Mouse (Mus musculus) heart, postnatal 0 days (tissue): ENCODE data around the gene Bcor. TPM values are rescaled to one million over a fixed set of nuclear protein-coding genes. Genes with fewer than 3 reads are reported as not detected.

ENCODE experiments used
- ATAC-seq: fragments of 200-750 bp; cut with Nextera tagmentation; 2 replicates; pipeline ENCODE4 v1.8.0; 2017; ENCODE audit warnings: low read depth, moderate number of reproducible peaks, moderate library complexity; ENCODE audit not compliant: insufficient read depth
- DNase-seq: peaks from one replicate; pipeline ENCODE4 v3.0.0-alpha.2; 2016; ENCODE audit warnings: low spot score
- H3K27ac ChIP-seq: fragments of 300-500 bp; sonication (generic); 2 replicates; pipeline ENCODE4 v1.5.1; 2014; ENCODE audit warnings: low read depth, mild to moderate bottlenecking
- H3K27me3 ChIP-seq: fragments of 300-500 bp; sonication (generic); 2 replicates; pipeline ENCODE4 v1.6.1; 2014; ENCODE audit warnings: low read length, mixed read lengths; ENCODE audit not compliant: control insufficient read depth, insufficient read depth
- H3K36me3 ChIP-seq: fragments of 300-500 bp; sonication (generic); replicated peaks from 2 replicates; pipeline ENCODE4 v1.6.1; 2014; ENCODE audit warnings: low read length, mixed read lengths; ENCODE audit not compliant: control insufficient read depth, insufficient read depth
- H3K4me1 ChIP-seq: fragments of 300-500 bp; sonication (generic); 2 replicates; pipeline ENCODE4 v1.6.1; 2014; ENCODE audit warnings: antibody characterized with exemption; ENCODE audit not compliant: control insufficient read depth, insufficient read depth
- H3K4me2 ChIP-seq: fragments of 300-500 bp; sonication (generic); 2 replicates; pipeline ENCODE4 v1.6.1; 2014; ENCODE audit warnings: low read depth, mild to moderate bottlenecking, low read length, moderate library complexity
- H3K4me3 ChIP-seq: fragments of 300-500 bp; sonication (generic); 2 replicates; pipeline ENCODE4 v1.5.1; 2014; ENCODE audit warnings: low read depth, low read length
- H3K9ac ChIP-seq: fragments of 300-500 bp; sonication (generic); replicated peaks from 2 replicates; pipeline ENCODE4 v1.6.1; 2014; ENCODE audit warnings: low read depth, low read length, mixed read lengths
- H3K9me3 ChIP-seq: fragments of 300-500 bp; sonication (generic); replicated peaks from 2 replicates; pipeline ENCODE4 v1.6.1; 2016; ENCODE audit warnings: low read length; ENCODE audit not compliant: control insufficient read depth
- CTCF ChIP-seq: IDR thresholded peaks from 2 replicates; pipeline ENCODE4 v1.5.1; 2016; ENCODE audit warnings: antibody characterized with exemption, control low read depth, low read depth
- EP300 ChIP-seq: IDR thresholded peaks from 2 replicates; pipeline ENCODE4 v1.6.1; 2016; ENCODE audit warnings: antibody characterized with exemption, low read depth
- WGBS: fragments of 180-500 bp; shearing (Covaris S2); extraction: QIAGEN DNeasy Blood & Tissue Kit; methylation state at CpG from one replicate; pipeline ENCODE4 v1.1.7; 2014; 5-methylcytosine and 5-hydroxymethylcytosine counted together
- polyA plus RNA-seq: library from polyadenylated mRNA; unstranded; fragments of >200 nt; fragmentation: Nextera tagmentation; extraction: Ambion mirVana; gene quantifications from 2 replicates; pipeline ENCODE4 v1.2.1, GENCODE M21; 2015
- total RNA-seq: library from RNA; depleted of rRNA; stranded (reverse); fragments of >200 nt; gene quantifications from 2 replicates; pipeline ENCODE4 v1.2.3, GENCODE M21; 2014; ENCODE audit warnings: low replicate concordance

Gene Bcor
- total and polyA plus RNA-seq, 2 experiments from 2014 or later: 8.9 to 25.7 TPM

DNA sequence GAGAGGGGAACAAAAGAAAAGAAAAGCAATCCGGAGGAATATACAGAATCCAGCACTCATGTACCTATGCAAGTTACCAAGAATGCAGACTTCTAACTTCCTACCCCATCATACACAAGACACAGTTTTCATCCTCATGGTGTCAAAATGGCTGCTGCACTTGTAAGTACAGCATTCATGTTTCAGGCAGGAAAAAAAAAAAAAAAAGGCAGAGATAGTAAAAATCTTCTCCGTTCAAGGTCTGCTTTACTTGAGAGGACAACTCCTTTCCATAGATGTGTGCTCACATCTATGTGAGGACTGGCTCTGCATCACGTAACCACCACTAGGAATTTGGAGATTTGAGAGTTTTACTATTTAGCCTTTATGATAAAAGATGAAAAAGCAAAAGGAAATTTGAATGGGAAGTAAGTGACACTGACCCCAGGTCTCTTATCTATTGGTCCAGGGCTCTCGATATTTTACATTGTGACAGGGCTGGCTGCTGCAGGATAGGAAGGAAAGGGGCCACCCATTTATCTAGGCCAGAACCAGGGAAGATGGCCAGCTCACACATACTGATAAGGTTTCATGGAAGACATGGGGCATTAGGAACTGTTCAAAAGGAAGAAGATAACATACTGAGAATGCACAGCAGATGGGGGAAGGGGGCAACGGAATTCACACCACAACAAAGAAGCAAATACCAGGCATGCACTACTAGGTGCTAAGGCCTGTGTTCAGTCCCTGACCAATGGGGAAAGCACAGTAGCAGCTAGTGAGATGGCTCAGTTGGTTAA lies 166.3 kb downstream of the Bcor start:
- H3K36me3 ChIP-seq: no peaks in the 10 kb centered on the region
- no peaks in the 10 kb centered on the region for H3K4me1 ChIP-seq
- H3K4me3 ChIP-seq: no peak overlapping the region
- no peak for ATAC-seq
- no peaks in the 10 kb centered on the region for H3K9me3 ChIP-seq
- H3K9ac ChIP-seq: no peak overlapping the region
- no peak for TF ChIP-seq CTCF
- no peak for TF ChIP-seq EP300
- H3K4me2 ChIP-seq: no peak overlapping the region
- H3K27ac ChIP-seq: no peak overlapping the region
- H3K27me3 ChIP-seq: peaks cover 5% of the 10 kb centered on the region; the same call in 1 of the 2 replicates
- WGBS: 62% methylated on average over 5 of the region's 5 CpGs
- DNase-seq: no peak

DNA sequence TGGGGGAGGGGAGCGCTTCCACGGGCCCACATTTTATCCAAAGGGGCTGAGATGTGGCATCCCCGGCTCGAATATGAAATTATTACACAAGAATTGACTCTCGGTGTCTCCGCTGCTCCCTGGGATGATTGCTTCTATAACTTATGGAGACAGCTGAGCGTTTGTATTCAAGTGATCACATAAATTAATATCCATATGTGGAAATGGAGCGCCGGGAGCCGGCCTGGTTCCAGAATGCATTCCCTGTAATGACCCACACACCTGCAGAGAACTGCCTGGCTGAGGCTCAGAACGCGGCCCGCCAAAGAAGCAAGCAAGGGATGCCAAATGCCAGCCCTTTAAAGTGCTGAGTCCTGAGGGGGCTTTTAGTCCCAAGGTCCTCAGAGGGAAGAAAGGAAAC lies 170.7 kb downstream of the Bcor start:
- H3K27ac ChIP-seq: no peak overlapping the region
- H3K36me3 ChIP-seq: no peaks in the 10 kb centered on the region
- WGBS: 85% methylated on average over 13 of the region's 13 CpGs
- H3K27me3 ChIP-seq: no peaks in the 10 kb centered on the region
- H3K4me1 ChIP-seq: no peaks in the 10 kb centered on the region
- no peak for TF ChIP-seq EP300
- no peak for TF ChIP-seq CTCF
- no peaks in the 10 kb centered on the region for H3K9me3 ChIP-seq
- no peak overlapping the region for H3K4me2 ChIP-seq
- H3K9ac ChIP-seq: no peak overlapping the region
- ATAC-seq (no peak), DNase-seq (no peak)
- no peak overlapping the region for H3K4me3 ChIP-seq

DNA sequence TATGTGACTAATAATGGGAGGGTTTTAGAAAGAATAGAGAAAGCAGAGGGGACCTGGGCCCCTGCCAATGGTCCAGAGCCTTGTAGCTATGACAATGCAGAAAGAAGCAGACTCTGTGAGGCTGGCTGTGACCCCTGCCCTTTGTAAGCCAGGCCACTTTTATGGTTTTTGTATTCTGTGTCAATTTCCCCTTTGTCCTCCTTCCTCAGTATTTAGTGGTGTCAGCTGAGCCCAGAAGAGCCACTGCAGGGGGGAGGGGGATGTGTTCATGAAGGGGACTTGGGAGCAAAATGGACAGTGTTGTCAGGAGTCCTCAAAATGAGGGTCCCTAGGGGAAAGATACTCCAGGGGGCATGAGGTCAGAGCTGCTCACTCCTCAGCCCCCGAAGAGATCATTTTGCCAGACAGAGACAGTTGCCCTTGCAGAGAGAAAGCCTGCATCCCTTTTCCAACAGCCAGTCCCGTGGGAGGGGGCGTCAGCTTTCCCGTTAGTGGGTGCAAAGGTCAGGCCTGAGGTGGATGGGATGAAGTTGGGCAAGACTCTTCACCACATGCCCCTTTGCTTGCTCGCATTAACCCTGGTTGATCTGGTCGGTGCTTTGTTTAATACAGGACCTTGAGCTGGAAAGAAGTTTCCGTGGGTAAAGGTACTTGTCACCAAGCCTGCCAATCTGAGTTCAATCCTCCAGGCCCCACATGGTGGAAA lies 171.8 kb downstream of the Bcor start:
- 70% methylated on average over 7 of the region's 7 CpGs for WGBS
- no peak for TF ChIP-seq CTCF
- TF ChIP-seq EP300: no peak

DNA sequence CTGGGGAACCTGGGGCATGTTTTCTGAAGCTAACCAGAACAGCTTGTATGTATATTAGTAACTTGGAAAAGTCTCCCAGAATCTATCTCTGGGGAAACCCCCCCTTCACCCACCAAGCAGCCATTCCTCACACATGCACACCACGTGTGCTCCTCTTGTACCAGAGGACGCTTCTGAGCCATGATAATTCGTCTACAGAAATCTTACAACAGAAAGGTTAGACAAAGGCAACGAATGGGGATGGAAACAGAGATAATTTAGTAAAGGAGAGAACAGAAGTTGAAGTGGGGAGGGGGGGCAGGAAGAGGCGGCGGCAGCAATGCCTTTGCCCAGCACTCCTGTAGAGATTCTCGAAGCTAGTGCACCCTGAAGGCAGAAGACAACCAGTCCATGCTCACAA lies 172.6 kb downstream of the Bcor start:
- H3K9ac ChIP-seq: no peak overlapping the region
- H3K36me3 ChIP-seq: no peaks in the 10 kb centered on the region
- H3K9me3 ChIP-seq: no peaks in the 10 kb centered on the region
- no peak overlapping the region for H3K27ac ChIP-seq
- DNase-seq: no peak
- H3K4me1 ChIP-seq: no peaks in the 10 kb centered on the region
- no peak for TF ChIP-seq CTCF
- TF ChIP-seq EP300: no peak
- no peak for ATAC-seq
- H3K27me3 ChIP-seq: no peaks in the 10 kb centered on the region
- 60% methylated on average over 7 of the region's 7 CpGs for WGBS
- no peak overlapping the region for H3K4me2 ChIP-seq
- H3K4me3 ChIP-seq: no peak overlapping the region

More for the DNA sequence above, 171.8 kb downstream of the Bcor start:
- no peak overlapping the region for H3K4me2 ChIP-seq
- no peaks in the 10 kb centered on the region for H3K4me1 ChIP-seq
- H3K36me3 ChIP-seq: no peaks in the 10 kb centered on the region
- no peak for ATAC-seq
- H3K9me3 ChIP-seq: no peaks in the 10 kb centered on the region
- H3K4me3 ChIP-seq: no peak overlapping the region
- H3K27ac ChIP-seq: no peak overlapping the region
- no peak for DNase-seq
- H3K9ac ChIP-seq: no peak overlapping the region
- no peaks in the 10 kb centered on the region for H3K27me3 ChIP-seq
